Mouse (Mus musculus): ENCODE data around the gene Atf7ip. TPM values are rescaled to one million over a fixed set of nuclear protein-coding genes. Genes with fewer than 3 reads are reported as not detected.

The Atf7ip gene
- polyA plus RNA-seq, 1 experiment from 2014 or later: 33.5 TPM

DNA sequence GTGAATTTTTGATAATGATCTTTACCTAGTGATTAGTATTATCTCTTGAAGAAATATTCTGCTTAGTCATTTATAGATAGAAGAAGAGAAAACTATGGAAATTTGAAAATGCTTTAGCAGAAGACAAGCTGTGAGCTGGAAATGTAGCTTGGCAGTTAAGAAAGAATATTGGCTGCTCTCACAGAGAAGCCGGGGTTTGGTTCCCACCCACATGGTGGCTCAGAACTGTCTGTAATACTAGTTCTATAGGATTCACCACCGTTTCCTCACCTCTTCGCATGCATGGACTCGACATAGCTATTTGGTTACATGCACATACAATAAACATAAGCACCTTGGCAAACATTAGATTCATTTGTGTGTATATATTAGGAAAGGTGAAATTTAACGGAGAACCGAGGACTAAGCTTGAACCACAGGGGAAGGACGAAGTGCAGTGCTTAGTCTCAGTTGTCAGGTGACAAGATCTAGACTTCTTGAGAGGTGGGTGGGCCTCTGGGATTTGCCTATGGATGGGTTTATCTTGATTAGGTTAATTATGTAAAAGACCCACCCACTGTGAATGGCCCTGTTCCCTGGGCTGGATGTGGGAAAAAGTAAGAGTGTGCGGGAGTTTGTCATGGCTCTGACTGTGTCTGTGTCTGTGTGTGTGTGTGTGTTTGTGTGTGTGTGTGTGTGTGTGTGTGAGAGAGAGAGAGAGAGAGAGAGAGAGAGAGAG is 52.5 kb downstream of the Atf7ip start:
- ATAC-seq (ENCODE audit: low read depth) (no peak), DNase-seq (ENCODE audit: low spot score) (no peak)
- H3K4me3 ChIP-seq (ENCODE audit: low read depth, low read length): no peak overlapping the region
- peaks cover 56% of the 10 kb centered on the region for H3K36me3 ChIP-seq (ENCODE audit: control insufficient read depth, insufficient read depth, low read length)
- H3K27ac ChIP-seq (replicated peaks; ENCODE audit: low read depth, low read length): no peak overlapping the region
- no peaks in the 10 kb centered on the region for H3K9me3 ChIP-seq (ENCODE audit: control insufficient read depth, low read length)
- no peaks in the 10 kb centered on the region for H3K27me3 ChIP-seq (replicated peaks; ENCODE audit: control insufficient read depth, insufficient read depth, low read length)
- H3K4me2 ChIP-seq (ENCODE audit: low read depth, low read length): no peak overlapping the region
- peaks cover 7% of the 10 kb centered on the region; the same call in 1 of the 2 replicates for H3K4me1 ChIP-seq (ENCODE audit: control insufficient read depth, insufficient read depth, low read length)
- WGBS: 82% methylated on average over 8 of the region's 8 CpGs
- H3K9ac ChIP-seq (ENCODE audit: low read depth, low read length): no peak overlapping the region

GRCm38 (mm10) chr6:136566002-136566401 is 60.0 kb downstream of the Atf7ip start:
- H3K4me1 ChIP-seq (ENCODE audit: control insufficient read depth, insufficient read depth, low read length): no peaks in the 10 kb centered on the region
- no peak overlapping the region for H3K9ac ChIP-seq (ENCODE audit: low read depth, low read length)
- H3K9me3 ChIP-seq (ENCODE audit: control insufficient read depth, low read length): peaks cover 18% of the 10 kb centered on the region
- H3K36me3 ChIP-seq (ENCODE audit: control insufficient read depth, insufficient read depth, low read length): peaks cover 85% of the 10 kb centered on the region
- ATAC-seq (ENCODE audit: low read depth) (no peak), DNase-seq (ENCODE audit: low spot score) (no peak)
- H3K4me2 ChIP-seq (ENCODE audit: low read depth, low read length): no peak overlapping the region
- no peaks in the 10 kb centered on the region for H3K27me3 ChIP-seq (replicated peaks; ENCODE audit: control insufficient read depth, insufficient read depth, low read length)
- WGBS: 79% methylated on average over 5 of the region's 5 CpGs
- no peak overlapping the region for H3K27ac ChIP-seq (replicated peaks; ENCODE audit: low read depth, low read length)
- no peak overlapping the region for H3K4me3 ChIP-seq (ENCODE audit: low read depth, low read length)

DNA sequence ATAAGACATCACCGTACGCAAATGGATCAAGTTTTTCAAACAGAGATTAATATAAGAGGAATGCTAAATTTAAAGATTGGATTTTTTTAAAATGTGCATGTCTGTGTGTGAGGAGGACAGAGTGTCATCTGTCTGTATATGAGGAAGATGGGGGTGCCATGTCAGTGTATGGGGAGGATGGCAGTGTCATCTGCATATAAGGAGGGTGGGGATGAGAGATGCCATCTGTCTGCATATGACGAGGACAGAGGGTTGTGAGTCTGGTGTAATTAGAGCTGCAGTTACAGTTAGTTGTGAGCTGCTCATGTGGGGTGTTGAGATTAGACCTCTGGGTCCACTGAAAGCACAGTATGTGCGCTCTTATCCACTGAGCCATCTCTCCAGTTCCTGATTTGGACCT is 84.8 kb downstream of the Atf7ip start:
- no peak overlapping the region for H3K27ac ChIP-seq (replicated peaks; ENCODE audit: low read depth, low read length)
- H3K36me3 ChIP-seq (ENCODE audit: control insufficient read depth, insufficient read depth, low read length): peaks cover 82% of the 10 kb centered on the region
- no peak overlapping the region for H3K4me3 ChIP-seq (ENCODE audit: low read depth, low read length)
- H3K4me2 ChIP-seq (ENCODE audit: low read depth, low read length): no peak overlapping the region
- ATAC-seq (ENCODE audit: low read depth) (no peak), DNase-seq (ENCODE audit: low spot score) (no peak)
- 81% methylated on average over 4 of the region's 4 CpGs for WGBS
- H3K4me1 ChIP-seq (ENCODE audit: control insufficient read depth, insufficient read depth, low read length): no peaks in the 10 kb centered on the region
- no peaks in the 10 kb centered on the region for H3K27me3 ChIP-seq (replicated peaks; ENCODE audit: control insufficient read depth, insufficient read depth, low read length)
- H3K9me3 ChIP-seq (ENCODE audit: control insufficient read depth, low read length): no peaks in the 10 kb centered on the region
- no peak overlapping the region for H3K9ac ChIP-seq (ENCODE audit: low read depth, low read length)

GRCm38 (mm10) chr6:136594541-136594940 is 88.6 kb downstream of the Atf7ip start:
- Histone ChIP-seq H3K4me3 (ENCODE audit: low read depth, low read length) (no peak overlapping the region), H3K36me3 (ENCODE audit: control insufficient read depth, insufficient read depth, low read length) (peaks cover 86% of the 10 kb centered on the region), H3K4me2 (ENCODE audit: low read depth, low read length) (no peak overlapping the region), H3K27ac (replicated peaks; ENCODE audit: low read depth, low read length) (no peak overlapping the region), H3K9ac (ENCODE audit: low read depth, low read length) (no peak overlapping the region), H3K27me3 (replicated peaks; ENCODE audit: control insufficient read depth, insufficient read depth, low read length) (no peaks in the 10 kb centered on the region), H3K4me1 (ENCODE audit: control insufficient read depth, insufficient read depth, low read length) (no peaks in the 10 kb centered on the region), H3K9me3 (ENCODE audit: control insufficient read depth, low read length) (no peaks in the 10 kb centered on the region)
- no peak for DNase-seq (ENCODE audit: low spot score)
- 96% methylated on average over 4 of the region's 4 CpGs for WGBS
- ATAC-seq (ENCODE audit: low read depth): no peak

DNA sequence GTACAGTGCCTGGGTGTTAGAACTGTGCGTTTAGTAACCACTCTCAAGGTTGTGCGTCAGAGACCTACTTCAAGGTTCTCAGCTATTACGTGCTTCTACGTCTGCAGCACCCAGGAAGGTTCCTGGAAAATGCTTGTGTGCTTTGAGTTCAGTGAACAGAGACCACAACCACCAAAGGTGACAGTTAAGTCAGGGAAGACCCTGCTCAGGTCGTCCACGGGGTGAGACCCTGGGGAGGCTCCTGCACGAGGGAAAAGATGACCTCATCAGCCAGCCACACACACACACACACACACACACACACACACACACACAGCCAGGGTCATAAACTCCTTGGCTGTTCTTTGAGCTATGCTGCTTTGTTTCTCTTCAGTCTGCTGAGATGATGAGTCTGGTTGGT is 96.6 kb downstream of the Atf7ip start:
- 85% methylated on average over 7 of the region's 7 CpGs for whole genome bisulfite sequencing
- ATAC-seq (ENCODE audit: low read depth): no peak

DNA sequence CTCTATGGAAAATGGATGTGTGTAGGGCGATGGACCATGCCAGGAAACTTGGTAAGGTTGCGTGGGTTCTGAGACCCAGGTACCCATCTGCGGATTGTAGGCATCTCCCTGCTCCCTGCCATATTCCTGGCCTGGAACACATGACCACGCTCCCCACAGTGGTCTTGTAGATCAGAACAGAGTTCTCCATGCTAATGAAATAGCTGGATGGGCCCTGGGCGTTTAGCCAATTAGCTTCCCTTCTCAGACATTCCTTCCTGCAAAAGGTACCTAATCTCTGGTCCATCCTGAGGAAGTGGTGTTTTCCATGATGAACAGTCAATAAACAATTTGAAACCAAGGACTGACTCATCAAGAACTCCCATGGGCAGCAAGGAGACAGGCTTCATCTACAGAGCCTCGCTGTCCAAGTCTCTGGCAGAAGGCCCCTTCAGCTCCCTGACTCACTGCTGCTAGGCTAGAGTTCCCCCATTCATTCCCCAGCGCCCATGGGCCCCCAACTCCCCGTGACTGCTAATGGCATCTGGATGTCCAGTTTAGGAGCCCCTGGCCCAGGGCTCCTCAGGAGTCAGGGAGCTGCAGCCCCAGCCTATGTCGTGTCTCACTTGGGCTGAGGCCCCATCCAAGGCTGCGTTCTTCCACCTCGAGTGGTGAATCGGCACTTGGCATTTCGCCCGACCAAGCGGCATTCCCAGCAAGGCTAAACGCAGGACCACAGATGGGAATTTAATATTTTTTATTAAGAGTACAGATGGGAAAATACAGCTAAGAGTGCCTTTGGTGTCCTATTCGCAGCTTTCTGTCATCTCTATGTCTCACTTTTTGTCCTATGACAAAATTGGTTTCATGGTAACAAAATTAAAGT is 105.6 kb downstream of the Atf7ip start:
- H3K4me2 ChIP-seq (ENCODE audit: low read depth, low read length): no peak overlapping the region
- no peak overlapping the region for H3K9ac ChIP-seq (ENCODE audit: low read depth, low read length)
- H3K27ac ChIP-seq (replicated peaks; ENCODE audit: low read depth, low read length): no peak overlapping the region
- H3K4me3 ChIP-seq (ENCODE audit: low read depth, low read length): no peak overlapping the region
- no peaks in the 10 kb centered on the region for H3K4me1 ChIP-seq (ENCODE audit: control insufficient read depth, insufficient read depth, low read length)
- no peaks in the 10 kb centered on the region for H3K27me3 ChIP-seq (replicated peaks; ENCODE audit: control insufficient read depth, insufficient read depth, low read length)
- no peak for ATAC-seq (ENCODE audit: low read depth)
- 95% methylated on average over 17 of the region's 17 CpGs for WGBS
- DNase-seq (ENCODE audit: low spot score): no peak
- H3K9me3 ChIP-seq (ENCODE audit: control insufficient read depth, low read length): peaks cover 10% of the 10 kb centered on the region; the same call in 1 of the 2 replicates
- H3K36me3 ChIP-seq (ENCODE audit: control insufficient read depth, insufficient read depth, low read length): peaks cover 54% of the 10 kb centered on the region

More for the DNA sequence above, 96.6 kb downstream of the Atf7ip start:
- Histone ChIP-seq H3K4me1 (ENCODE audit: control insufficient read depth, insufficient read depth, low read length) (no peaks in the 10 kb centered on the region), H3K27ac (replicated peaks; ENCODE audit: low read depth, low read length) (no peak overlapping the region), H3K27me3 (replicated peaks; ENCODE audit: control insufficient read depth, insufficient read depth, low read length) (no peaks in the 10 kb centered on the region), H3K9ac (ENCODE audit: low read depth, low read length) (no peak overlapping the region), H3K4me2 (ENCODE audit: low read depth, low read length) (no peak overlapping the region), H3K4me3 (ENCODE audit: low read depth, low read length) (no peak overlapping the region), H3K36me3 (ENCODE audit: control insufficient read depth, insufficient read depth, low read length) (peaks cover 95% of the 10 kb centered on the region), H3K9me3 (ENCODE audit: control insufficient read depth, low read length) (no peaks in the 10 kb centered on the region)
- DNase-seq (ENCODE audit: low spot score): no peak

GRCm38 (mm10) chr6:136612312-136612711 is 106.3 kb downstream of the Atf7ip start:
- no peak overlapping the region for H3K27ac ChIP-seq (replicated peaks; ENCODE audit: low read depth, low read length)
- 98% methylated on average over 3 of the region's 3 CpGs for WGBS
- ATAC-seq (ENCODE audit: low read depth): no peak
- H3K4me2 ChIP-seq (ENCODE audit: low read depth, low read length): no peak overlapping the region
- no peak overlapping the region for H3K9ac ChIP-seq (ENCODE audit: low read depth, low read length)
- no peaks in the 10 kb centered on the region for H3K27me3 ChIP-seq (replicated peaks; ENCODE audit: control insufficient read depth, insufficient read depth, low read length)
- no peak overlapping the region for H3K4me3 ChIP-seq (ENCODE audit: low read depth, low read length)
- peaks cover 10% of the 10 kb centered on the region; the same call in 1 of the 2 replicates for H3K9me3 ChIP-seq (ENCODE audit: control insufficient read depth, low read length)
- DNase-seq (ENCODE audit: low spot score): no peak
- no peaks in the 10 kb centered on the region for H3K4me1 ChIP-seq (ENCODE audit: control insufficient read depth, insufficient read depth, low read length)
- peaks cover 47% of the 10 kb centered on the region for H3K36me3 ChIP-seq (ENCODE audit: control insufficient read depth, insufficient read depth, low read length)

DNA sequence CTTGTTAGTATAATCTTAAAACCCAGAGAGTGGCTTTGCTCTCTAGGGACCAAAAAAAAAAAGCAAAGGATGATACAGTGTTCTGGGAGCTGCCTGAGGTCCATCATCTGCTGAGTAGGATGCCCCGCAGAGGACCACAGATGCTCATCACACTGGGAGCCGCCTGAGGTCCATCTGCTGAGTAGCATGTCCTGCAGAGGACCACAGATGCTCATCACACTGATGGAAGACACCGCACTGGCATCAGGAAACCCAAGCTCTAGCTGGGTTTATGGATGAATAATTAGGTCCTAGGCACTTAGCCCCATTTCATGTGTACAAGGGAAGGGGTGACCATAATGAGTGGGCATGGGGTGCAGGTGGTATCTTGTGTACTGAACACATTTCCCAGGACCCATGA is 108.2 kb downstream of the Atf7ip start:
- Histone ChIP-seq H3K9me3 (ENCODE audit: control insufficient read depth, low read length) (peaks cover 10% of the 10 kb centered on the region; the same call in 1 of the 2 replicates), H3K9ac (ENCODE audit: low read depth, low read length) (no peak overlapping the region), H3K4me2 (ENCODE audit: low read depth, low read length) (no peak overlapping the region), H3K27me3 (replicated peaks; ENCODE audit: control insufficient read depth, insufficient read depth, low read length) (no peaks in the 10 kb centered on the region), H3K36me3 (ENCODE audit: control insufficient read depth, insufficient read depth, low read length) (peaks cover 30% of the 10 kb centered on the region), H3K4me1 (ENCODE audit: control insufficient read depth, insufficient read depth, low read length) (no peaks in the 10 kb centered on the region), H3K27ac (replicated peaks; ENCODE audit: low read depth, low read length) (no peak overlapping the region), H3K4me3 (ENCODE audit: low read depth, low read length) (no peak overlapping the region)
- WGBS: 92% methylated on average over 3 of the region's 3 CpGs
- ATAC-seq (ENCODE audit: low read depth) (no peak), DNase-seq (ENCODE audit: low spot score) (no peak)

All from embryonic facial prominence, embryonic 14.5 days (tissue).